Mouse (Mus musculus): ENCODE measurements at regions not wholly inside any gene's neighbourhood (a gene's known extent, or its start where the extent isn't known, plus 50 kb on each side); places are given as distances from the start of the nearest gene placed in this dataset.
A peak's percentile ranks its signal among the peaks of the same experiment; 100 is the strongest.

DNA sequence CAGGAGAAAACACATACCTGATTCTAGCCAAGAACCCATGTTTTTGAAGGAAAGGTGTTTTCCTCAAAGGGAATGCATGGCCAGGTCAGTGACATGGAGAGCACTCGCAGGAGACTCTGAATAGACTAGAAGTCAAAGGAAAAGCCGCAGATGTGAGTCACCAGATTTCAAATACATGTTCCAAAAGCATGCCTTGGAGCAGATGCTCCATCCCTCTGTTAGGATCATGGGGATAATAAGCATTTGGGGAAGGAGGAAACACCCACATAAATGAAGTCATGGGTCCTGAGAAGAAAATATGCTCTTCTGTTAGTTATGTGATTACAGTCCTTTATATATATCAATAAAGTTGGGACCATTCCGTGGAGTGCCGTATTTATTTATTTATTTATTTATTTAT is 58.7 kb upstream of the Fam241a start:
- no peak for ATAC-seq (replicated peaks; ENCODE audit: low FRiP score, low read depth)

DNA sequence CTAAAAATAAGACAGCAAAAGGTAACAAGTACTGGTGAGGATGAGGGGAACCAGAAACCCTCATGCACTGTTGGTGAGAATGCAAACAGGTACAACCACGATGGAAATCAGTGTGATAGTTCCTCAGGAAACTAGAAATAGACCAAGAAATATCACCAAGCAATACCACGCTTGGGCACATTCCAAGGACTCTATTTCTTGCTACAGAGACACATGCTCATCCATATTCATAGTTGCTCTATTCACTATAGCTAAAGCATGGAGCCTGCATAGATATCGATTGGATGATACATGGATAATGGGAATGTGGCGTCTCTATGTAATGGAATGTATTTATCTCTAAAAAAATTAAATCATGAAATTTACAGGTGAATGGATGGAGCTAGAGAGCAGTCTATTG is 57.5 kb upstream of the Fam241a start:
- H3K36me3 ChIP-seq (ENCODE audit: insufficient read depth, low read length), result no peaks in the 10 kb centered on the region
- H3K4me2 ChIP-seq (ENCODE audit: low read length), result no peak overlapping the region
- no peaks in the 10 kb centered on the region for H3K27me3 ChIP-seq (ENCODE audit: insufficient read depth, low read length)
- H3K4me3 ChIP-seq (replicated peaks; ENCODE audit: low read depth, low read length), result no peak overlapping the region
- 90% methylated on average over 4 of the region's 4 CpGs for WGBS
- no peak for ATAC-seq (replicated peaks; ENCODE audit: low FRiP score, low read depth)
- DNase-seq (ENCODE audit: low spot score), result no peak
- H3K4me1 ChIP-seq (replicated peaks; ENCODE audit: insufficient read depth, low read length), result no peaks in the 10 kb centered on the region
- no peak for TF ChIP-seq CTCF (IDR thresholded peaks at IDR 0.05; ENCODE audit: low read depth)
- no peak overlapping the region for H3K9ac ChIP-seq (ENCODE audit: low read depth, low read length)
- no peaks in the 10 kb centered on the region for H3K9me3 ChIP-seq (replicated peaks; ENCODE audit: low read length)
- no peak overlapping the region for H3K27ac ChIP-seq

More for the DNA sequence above, 58.7 kb upstream of the Fam241a start:
- Histone ChIP-seq H3K9me3 (replicated peaks; ENCODE audit: low read length) (no peaks in the 10 kb centered on the region), H3K4me1 (replicated peaks; ENCODE audit: insufficient read depth, low read length) (no peaks in the 10 kb centered on the region), H3K9ac (ENCODE audit: low read depth, low read length) (no peak overlapping the region), H3K27me3 (ENCODE audit: insufficient read depth, low read length) (no peaks in the 10 kb centered on the region), H3K36me3 (ENCODE audit: insufficient read depth, low read length) (no peaks in the 10 kb centered on the region), H3K4me2 (ENCODE audit: low read length) (no peak overlapping the region), H3K27ac (no peak overlapping the region), H3K4me3 (replicated peaks; ENCODE audit: low read depth, low read length) (no peak overlapping the region)
- 91% methylated on average over 4 of the region's 4 CpGs for WGBS
- TF ChIP-seq CTCF (IDR thresholded peaks at IDR 0.05; ENCODE audit: low read depth), result no peak
- DNase-seq (ENCODE audit: low spot score), result no peak

GRCm38 (mm10) chr3:127948898-127949620 is 52.9 kb upstream of the Fam241a start:
- DNase-seq (ENCODE audit: low spot score), result peak; percentile 85
- Histone ChIP-seq H3K9me3 (replicated peaks; ENCODE audit: low read length) (no peaks in the 10 kb centered on the region), H3K9ac (ENCODE audit: low read depth, low read length) (no peak overlapping the region), H3K27me3 (ENCODE audit: insufficient read depth, low read length) (no peaks in the 10 kb centered on the region; the same call in 1 of the 2 replicates), H3K4me3 (replicated peaks; ENCODE audit: low read depth, low read length) (no peak overlapping the region), H3K4me2 (ENCODE audit: low read length) (no peak overlapping the region), H3K27ac (no peak overlapping the region), H3K36me3 (ENCODE audit: insufficient read depth, low read length) (no peaks in the 10 kb centered on the region), H3K4me1 (replicated peaks; ENCODE audit: insufficient read depth, low read length) (no peaks in the 10 kb centered on the region)
- WGBS, result 47% methylated on average over 6 of the region's 6 CpGs
- TF ChIP-seq CTCF (IDR thresholded peaks at IDR 0.05; ENCODE audit: low read depth), result peak; percentile 81
- no peak for ATAC-seq (replicated peaks; ENCODE audit: low FRiP score, low read depth)

GRCm38 (mm10) chr3:127948326-127948725 is 52.2 kb upstream of the Fam241a start:
- H3K36me3 ChIP-seq (ENCODE audit: insufficient read depth, low read length), result no peaks in the 10 kb centered on the region
- no peak for TF ChIP-seq CTCF (IDR thresholded peaks at IDR 0.05; ENCODE audit: low read depth)
- H3K9ac ChIP-seq (ENCODE audit: low read depth, low read length), result no peak overlapping the region
- no peaks in the 10 kb centered on the region for H3K9me3 ChIP-seq (replicated peaks; ENCODE audit: low read length)
- no peak for ATAC-seq (replicated peaks; ENCODE audit: low FRiP score, low read depth)
- no peak overlapping the region for H3K4me3 ChIP-seq (replicated peaks; ENCODE audit: low read depth, low read length)
- 84% methylated on average over 5 of the region's 5 CpGs for WGBS
- no peak overlapping the region for H3K4me2 ChIP-seq (ENCODE audit: low read length)
- no peak overlapping the region for H3K27ac ChIP-seq
- H3K27me3 ChIP-seq (ENCODE audit: insufficient read depth, low read length), result no peaks in the 10 kb centered on the region; the same call in 1 of the 2 replicates
- DNase-seq (ENCODE audit: low spot score), result no peak
- H3K4me1 ChIP-seq (replicated peaks; ENCODE audit: insufficient read depth, low read length), result no peaks in the 10 kb centered on the region
